Mouse (Mus musculus): ENCODE data around the gene Klhl12. TPM values are rescaled to one million over a fixed set of nuclear protein-coding genes. Genes with fewer than 3 reads are reported as not detected.
A peak's percentile ranks its signal among the peaks of the same experiment; 100 is the strongest.

The Klhl12 gene
- 24.1 and 38.0 TPM in 2 replicates for polyA plus RNA-seq (2011; ENCODE audit: insufficient read depth, insufficient read length, low replicate concordance, missing spikeins)

GRCm38 (mm10) chr1:134454904-134455824 lies at the start of gene Klhl12:
TSS of gene Klhl12 (plus strand) at chr1:134455531.
- WGBS, result 1% methylated on average over 61 of the region's 61 CpGs
- Histone ChIP-seq H3K27ac (ENCODE audit: control insufficient read depth, insufficient read depth, low read depth, low read length, poor library complexity) (peak within 1 kb of the TSS; percentile 82), H3K4me1 (ENCODE audit: control insufficient read depth, insufficient read depth, low read length) (peaks cover 2% of the 10 kb centered on the region; the same call in 1 of the 2 replicates), H3K4me3 (replicated peaks; ENCODE audit: control insufficient read depth, low read depth, low read length) (peak within 1 kb of the TSS; percentile 80)
- TF ChIP-seq CTCF (IDR thresholded peaks at IDR 0.05; ENCODE audit: control insufficient read depth, insufficient read depth, low read length), result no peak
- peak; percentile 87; the same call in 1 of the 2 replicates for TF ChIP-seq POLR2A (IDR thresholded peaks at IDR 0.05; ENCODE audit: borderline replicate concordance, control insufficient read depth, low read depth, low read length)

- Histone ChIP-seq H3K4me3 (replicated peaks; ENCODE audit: control insufficient read depth, low read depth, low read length) (peak overlapping the region; percentile 99), H3K27ac (ENCODE audit: control insufficient read depth, insufficient read depth, low read depth, low read length, poor library complexity) (peak overlapping the region; percentile 96), H3K4me1 (ENCODE audit: control insufficient read depth, insufficient read depth, low read length) (no peaks in the 10 kb centered on the region; the same call in 1 of the 2 replicates)
- 17% methylated on average over 8 of the region's 8 CpGs for WGBS
- TF ChIP-seq CTCF (IDR thresholded peaks at IDR 0.05; ENCODE audit: control insufficient read depth, insufficient read depth, low read length), result no peak
- TF ChIP-seq POLR2A (IDR thresholded peaks at IDR 0.05; ENCODE audit: borderline replicate concordance, control insufficient read depth, low read depth, low read length), result no peak
Measured at GRCm38 (mm10) chr1:134406414-134406771, 48.9 kb upstream of the Klhl12 start.

- 90% methylated on average over 8 of the region's 8 CpGs for WGBS
- Histone ChIP-seq H3K4me3 (replicated peaks; ENCODE audit: control insufficient read depth, low read depth, low read length) (no peak overlapping the region), H3K27ac (ENCODE audit: control insufficient read depth, insufficient read depth, low read depth, low read length, poor library complexity) (no peak overlapping the region), H3K4me1 (ENCODE audit: control insufficient read depth, insufficient read depth, low read length) (no peaks in the 10 kb centered on the region; the same call in 1 of the 2 replicates)
- TF ChIP-seq POLR2A (IDR thresholded peaks at IDR 0.05; ENCODE audit: borderline replicate concordance, control insufficient read depth, low read depth, low read length), result no peak
- no peak for TF ChIP-seq CTCF (IDR thresholded peaks at IDR 0.05; ENCODE audit: control insufficient read depth, insufficient read depth, low read length)
Measured at GRCm38 (mm10) chr1:134408080-134408479, 47.3 kb upstream of the Klhl12 start.

GRCm38 (mm10) chr1:134411706-134412629 lies 43.4 kb upstream of the Klhl12 start:
- TF ChIP-seq CTCF (IDR thresholded peaks at IDR 0.05; ENCODE audit: control insufficient read depth, insufficient read depth, low read length), result no peak
- no peak for TF ChIP-seq POLR2A (IDR thresholded peaks at IDR 0.05; ENCODE audit: borderline replicate concordance, control insufficient read depth, low read depth, low read length)
- 88% methylated on average over 9 of the region's 9 CpGs for WGBS
- Histone ChIP-seq H3K4me1 (ENCODE audit: control insufficient read depth, insufficient read depth, low read length) (no peaks in the 10 kb centered on the region; the same call in 1 of the 2 replicates), H3K27ac (ENCODE audit: control insufficient read depth, insufficient read depth, low read depth, low read length, poor library complexity) (no peak overlapping the region), H3K4me3 (replicated peaks; ENCODE audit: control insufficient read depth, low read depth, low read length) (no peak overlapping the region)

GRCm38 (mm10) chr1:134414038-134414437 lies 41.3 kb upstream of the Klhl12 start:
- 74% methylated on average over 2 of the region's 2 CpGs for WGBS
- Histone ChIP-seq H3K4me1 (ENCODE audit: control insufficient read depth, insufficient read depth, low read length) (no peaks in the 10 kb centered on the region; the same call in 1 of the 2 replicates), H3K27ac (ENCODE audit: control insufficient read depth, insufficient read depth, low read depth, low read length, poor library complexity) (no peak overlapping the region), H3K4me3 (replicated peaks; ENCODE audit: control insufficient read depth, low read depth, low read length) (no peak overlapping the region)
- no peak for TF ChIP-seq POLR2A (IDR thresholded peaks at IDR 0.05; ENCODE audit: borderline replicate concordance, control insufficient read depth, low read depth, low read length)
- no peak for TF ChIP-seq CTCF (IDR thresholded peaks at IDR 0.05; ENCODE audit: control insufficient read depth, insufficient read depth, low read length)

- Histone ChIP-seq H3K4me1 (ENCODE audit: control insufficient read depth, insufficient read depth, low read length) (no peaks in the 10 kb centered on the region; the same call in 1 of the 2 replicates), H3K27ac (ENCODE audit: control insufficient read depth, insufficient read depth, low read depth, low read length, poor library complexity) (peak overlapping the region; percentile 96), H3K4me3 (replicated peaks; ENCODE audit: control insufficient read depth, low read depth, low read length) (peak overlapping the region; percentile 99)
- TF ChIP-seq POLR2A (IDR thresholded peaks at IDR 0.05; ENCODE audit: borderline replicate concordance, control insufficient read depth, low read depth, low read length) (no peak), CTCF (IDR thresholded peaks at IDR 0.05; ENCODE audit: control insufficient read depth, insufficient read depth, low read length) (no peak)
- 12% methylated on average over 11 of the region's 11 CpGs for WGBS
Measured at GRCm38 (mm10) chr1:134414501-134415167, 40.7 kb upstream of the Klhl12 start.

GRCm38 (mm10) chr1:134415168-134415831 lies 40.0 kb upstream of the Klhl12 start, which contains the start of gene Adipor1:
TSS of gene Adipor1 (plus strand) at chr1:134415378.
- TF ChIP-seq POLR2A (IDR thresholded peaks at IDR 0.05; ENCODE audit: borderline replicate concordance, control insufficient read depth, low read depth, low read length) (peak; percentile 87; the same call in 1 of the 2 replicates), CTCF (IDR thresholded peaks at IDR 0.05; ENCODE audit: control insufficient read depth, insufficient read depth, low read length) (no peak)
- peaks cover under 1% of the 10 kb centered on the region; the same call in 1 of the 2 replicates for H3K4me1 ChIP-seq (ENCODE audit: control insufficient read depth, insufficient read depth, low read length)
- WGBS, result under 1% methylated on average over 75 of the region's 77 CpGs
- H3K27ac ChIP-seq (ENCODE audit: control insufficient read depth, insufficient read depth, low read depth, low read length, poor library complexity), result peak within 1 kb of the TSS; percentile 96
- H3K4me3 ChIP-seq (replicated peaks; ENCODE audit: control insufficient read depth, low read depth, low read length), result peak within 1 kb of the TSS; percentile 99
